Mouse (Mus musculus): ENCODE results near the gene Hmox2.
"Not testable (repeated sequence)": the region's sequence is repeated elsewhere in the genome, so short reads cannot be mapped to it uniquely, and the experiment has no call there.

Gene Hmox2

DNA sequence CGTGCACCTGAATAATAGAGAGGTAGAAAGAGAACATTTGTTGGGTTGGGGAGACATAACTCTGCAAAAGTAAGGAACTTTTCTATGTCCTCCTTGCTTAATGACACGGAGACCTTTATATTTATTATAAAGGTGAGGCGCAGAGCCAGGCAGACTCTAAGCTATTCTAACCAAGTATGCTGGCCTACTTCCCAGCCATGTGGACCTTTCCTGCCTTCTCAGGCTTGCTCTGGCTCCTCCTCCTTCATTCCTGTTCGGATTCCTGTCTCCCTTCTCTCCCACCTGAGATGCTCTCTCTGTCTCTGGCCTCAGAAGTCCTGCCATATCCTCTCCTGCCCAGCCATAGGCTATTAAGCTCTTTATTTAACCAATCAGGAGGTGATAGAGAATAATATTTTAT, 895 bp upstream of the Hmox2 start:
- peak; percentile 41 for DNase-seq (ENCODE audit: low read depth)

- peak; percentile 13 for DNase-seq (ENCODE audit: low read depth)
These were observed 467 bp downstream of the Hmox2 start for GRCm38 (mm10) chr16:4726528-4727128.

- no peak for DNase-seq (ENCODE audit: low read depth)
These were observed 1.4 kb downstream of the Hmox2 start for GRCm38 (mm10) chr16:4727526-4727925.

DNA sequence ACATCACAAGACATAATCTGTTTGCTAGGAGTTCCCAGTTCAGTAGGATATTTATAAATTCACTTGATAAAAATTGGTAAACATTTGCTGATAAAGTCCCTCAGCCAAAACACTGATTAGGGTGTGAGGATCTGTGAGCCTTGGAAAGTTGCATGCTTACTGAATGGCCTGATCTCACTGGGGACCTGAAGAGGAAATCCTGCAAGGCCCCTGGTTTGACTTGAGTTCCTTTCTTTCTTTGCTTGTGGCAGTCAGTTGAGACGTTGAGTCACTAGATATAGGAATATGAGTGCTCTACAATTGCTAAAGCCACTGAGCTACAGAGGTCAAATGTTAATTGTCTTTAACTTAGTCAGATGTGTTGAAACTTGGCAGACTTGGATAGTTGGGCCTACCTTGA, 1.8 kb downstream of the Hmox2 start:
- DNase-seq (ENCODE audit: low read depth): peak; percentile 43

DNA sequence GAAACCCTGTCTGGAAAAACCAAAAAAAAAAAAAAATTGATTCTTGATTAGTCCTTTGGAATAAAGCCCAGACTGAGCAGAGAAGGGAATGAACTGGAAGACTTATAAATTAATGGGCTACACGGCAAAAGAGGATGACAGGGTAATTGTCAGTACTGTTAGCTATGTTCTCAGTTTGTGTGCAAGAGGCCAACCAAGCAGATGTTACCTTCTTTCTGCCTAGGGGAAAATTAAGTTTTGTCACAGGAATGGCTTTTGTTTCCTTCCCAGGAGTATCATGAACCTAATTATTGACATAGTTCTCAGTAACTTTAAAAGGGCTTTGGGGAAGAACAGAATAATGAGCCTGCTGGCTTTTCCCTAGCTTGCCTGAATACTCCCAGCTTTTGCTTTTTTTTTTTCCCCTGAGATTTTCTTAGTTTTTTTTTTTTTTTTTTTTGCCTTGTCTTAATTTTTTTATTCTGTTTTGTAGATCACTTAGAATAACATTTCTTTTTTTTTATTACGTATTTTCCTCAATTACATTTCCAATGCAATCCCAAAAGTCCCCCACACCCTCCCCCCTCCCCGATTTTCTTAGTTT, 4.7 kb downstream of the Hmox2 start:
- peak; percentile 36 for DNase-seq (ENCODE audit: low read depth)

- DNase-seq (ENCODE audit: low read depth): no peak
These were observed 10.1 kb downstream of the Hmox2 start for GRCm38 (mm10) chr16:4736262-4736661.

GRCm38 (mm10) chr16:4739994-4740393, 13.8 kb downstream of the Hmox2 start:
- peak; percentile 41 for DNase-seq (ENCODE audit: low read depth)

GRCm38 (mm10) chr16:4742186-4742585, 16.0 kb downstream of the Hmox2 start:
- DNase-seq (ENCODE audit: low read depth): no peak

GRCm38 (mm10) chr16:4752155-4752554, 26.0 kb downstream of the Hmox2 start:
- DNase-seq (ENCODE audit: low read depth): no peak

GRCm38 (mm10) chr16:4754045-4754444, 27.9 kb downstream of the Hmox2 start:
- no peak for DNase-seq (ENCODE audit: low read depth)

- DNase-seq (ENCODE audit: low read depth): not testable (repeated sequence)
These were observed 30.6 kb downstream of the Hmox2 start for GRCm38 (mm10) chr16:4756660-4757335.

DNA sequence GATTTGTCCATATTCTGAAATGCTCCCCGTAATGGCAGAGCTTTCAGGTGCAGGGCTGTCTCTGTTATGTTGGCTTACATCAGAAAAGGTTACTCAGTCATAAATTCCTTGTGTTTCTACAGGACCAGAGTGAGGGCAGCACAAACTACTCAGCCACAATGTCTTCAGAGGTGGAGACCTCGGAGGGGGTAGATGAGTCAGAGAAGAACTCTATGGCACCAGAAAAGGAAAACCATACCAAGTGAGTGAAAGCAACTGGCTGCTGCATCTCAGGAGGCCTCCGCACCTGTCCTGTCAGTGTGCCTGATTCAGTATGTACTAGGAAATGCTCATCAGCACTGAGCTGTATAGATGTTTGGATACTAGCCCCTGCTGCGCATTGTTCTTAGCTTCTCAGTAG, 36.3 kb downstream of the Hmox2 start:
- DNase-seq (ENCODE audit: low read depth): no peak

GRCm38 (mm10) chr16:4763276-4763675, 37.1 kb downstream of the Hmox2 start:
- DNase-seq (ENCODE audit: low read depth): peak; percentile 79

DNA sequence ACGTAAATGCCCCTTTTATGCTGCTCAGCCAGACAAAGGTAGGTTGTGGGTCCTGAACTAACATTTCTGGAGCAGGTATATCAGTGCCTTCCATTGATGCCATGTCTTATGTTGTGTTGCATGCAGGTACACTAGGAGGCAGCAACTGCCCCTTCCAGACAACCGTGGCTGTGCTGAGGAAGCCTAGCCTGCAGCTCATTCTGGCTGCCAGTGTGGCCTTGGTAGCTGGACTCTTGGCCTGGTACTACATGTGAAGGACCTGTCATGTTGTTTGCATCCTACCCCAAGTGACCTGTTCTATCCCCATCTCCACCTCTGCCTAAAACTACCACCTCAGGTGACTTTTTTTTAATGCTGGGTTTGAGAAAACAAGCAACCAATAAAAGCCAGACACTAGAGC, 39.7 kb downstream of the Hmox2 start:
- no peak for DNase-seq (ENCODE audit: low read depth)

- no peak for DNase-seq (ENCODE audit: low read depth)
These were observed 41.0 kb downstream of the Hmox2 start for GRCm38 (mm10) chr16:4767012-4767790.

DNA sequence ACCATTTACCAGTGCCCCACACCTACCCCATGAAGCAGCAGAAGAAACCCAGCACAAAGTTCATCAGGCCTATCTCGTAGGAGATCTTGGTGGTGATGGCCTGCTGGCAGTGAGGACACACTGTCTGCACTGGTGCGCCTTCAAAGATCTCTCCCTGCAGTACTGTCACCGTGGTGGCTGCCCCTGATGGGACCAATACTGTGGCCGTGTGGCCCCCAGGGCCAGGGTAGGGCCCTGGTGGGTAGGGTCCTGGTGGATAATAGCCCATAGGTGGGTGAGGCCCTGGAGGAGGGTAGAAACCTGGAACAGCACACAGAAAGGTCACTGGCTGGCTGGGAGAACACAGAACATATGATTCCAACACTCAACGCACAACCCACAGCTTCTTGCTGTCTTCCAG, 42.6 kb downstream of the Hmox2 start:
- DNase-seq (ENCODE audit: low read depth): no peak

DNA sequence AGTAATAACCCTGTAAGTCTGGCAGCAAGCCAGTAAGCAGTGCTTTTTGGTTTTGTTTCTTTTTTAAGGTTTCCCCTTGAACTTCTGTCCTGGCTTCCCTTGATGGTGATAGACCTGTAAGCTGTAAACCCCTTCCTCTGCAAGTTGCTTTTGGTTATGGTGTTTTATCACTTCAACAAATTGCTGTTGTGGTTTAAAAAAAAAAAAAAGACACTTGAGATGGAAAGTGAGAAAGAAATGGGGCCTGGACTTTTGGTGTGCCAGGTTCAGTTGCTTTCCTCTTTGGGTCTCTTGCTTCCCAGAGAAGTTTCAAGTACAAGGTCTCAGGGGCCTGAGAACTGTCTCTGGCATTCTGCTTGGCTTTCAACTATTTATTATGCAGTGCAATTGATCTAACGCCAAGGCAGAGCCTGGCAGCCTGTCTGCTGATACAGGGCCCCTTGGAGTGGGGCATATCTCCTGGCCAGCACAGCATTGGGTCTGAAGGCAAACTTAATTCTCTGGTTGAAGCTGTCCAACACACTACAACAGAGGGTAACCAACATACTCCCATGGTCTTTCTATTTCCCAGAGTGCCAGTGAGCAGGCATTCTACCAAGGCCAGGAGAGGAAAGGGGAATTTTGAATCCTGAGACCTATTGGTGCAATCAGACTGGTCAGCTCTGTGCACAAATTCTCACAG, 47.3 kb downstream of the Hmox2 start:
- DNase-seq (ENCODE audit: low read depth): peak; percentile 18

DNA sequence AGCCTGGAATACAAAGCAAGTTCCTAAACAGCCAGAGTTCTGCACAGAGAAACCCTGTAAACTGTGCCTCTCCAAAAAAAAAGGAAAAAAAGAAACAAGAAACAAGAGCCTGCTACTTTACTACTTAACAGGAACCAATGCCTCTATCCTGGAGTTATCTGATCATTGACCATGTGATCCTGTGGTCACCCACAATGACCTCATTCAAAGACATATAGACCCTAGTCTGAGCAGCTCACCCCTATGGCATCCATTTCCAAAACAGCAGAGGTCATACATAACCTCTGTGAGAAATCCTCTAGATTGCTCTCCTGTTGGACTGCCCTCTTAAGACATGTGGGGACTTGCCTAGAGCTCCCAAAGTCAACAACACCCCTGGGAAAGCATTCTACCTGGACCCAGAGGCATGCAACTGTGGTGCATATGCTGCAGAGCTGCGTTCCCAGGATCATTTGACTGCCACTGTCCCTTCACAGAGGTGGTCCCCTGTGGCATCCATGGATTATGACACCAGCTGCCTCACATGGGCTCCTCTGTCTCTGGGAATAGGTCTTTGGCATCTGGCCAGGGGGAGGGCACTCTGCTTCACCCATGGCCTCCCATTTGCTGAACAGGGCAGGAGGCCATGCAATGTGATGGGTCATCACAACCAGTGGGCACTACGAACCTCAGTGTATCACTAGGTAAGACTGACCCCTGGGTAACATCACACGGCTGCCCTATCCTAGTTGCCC, 51.2 kb downstream of the Hmox2 start:
- DNase-seq (ENCODE audit: low read depth): no peak

- DNase-seq (ENCODE audit: low read depth): peak; percentile 55
These were observed 51.9 kb downstream of the Hmox2 start for GRCm38 (mm10) chr16:4777905-4778609.

- no peak for DNase-seq (ENCODE audit: low read depth)
These were observed 52.8 kb downstream of the Hmox2 start for GRCm38 (mm10) chr16:4778940-4779339.

Data from NIH3T3 (cell line).